Mouse (Mus musculus) liver, embryonic 14.5 days (tissue): ENCODE measurements around the gene Olfr1417.

Experiments used
- CTCF ChIP-seq: IDR thresholded peaks from 2 replicates; pipeline ENCODE4 v1.5.1; 2016; ENCODE audit warnings: antibody characterized with exemption, low read depth, control low read depth
- EP300 ChIP-seq: IDR thresholded peaks from 2 replicates; pipeline ENCODE4 v1.6.1; 2016; ENCODE audit warnings: antibody characterized with exemption, low read depth

DNA sequence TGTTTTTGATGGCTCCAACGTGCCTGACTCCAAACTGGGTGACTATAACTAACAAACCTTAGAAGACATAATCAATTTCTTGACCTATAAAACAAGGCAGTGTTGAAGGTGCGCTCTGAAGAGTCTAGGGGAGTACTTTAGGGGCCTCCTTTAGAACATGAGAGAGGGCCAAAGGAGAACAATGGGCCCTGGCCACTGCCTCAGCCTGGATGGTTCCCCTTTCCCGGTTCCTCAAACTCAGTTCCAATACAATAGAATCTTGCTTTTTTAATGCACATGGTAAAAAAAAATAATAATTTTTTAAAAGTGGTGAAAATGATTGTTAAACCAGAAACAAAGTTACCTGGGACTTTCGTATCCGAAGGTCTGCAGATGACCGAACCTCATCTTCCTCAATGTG, 51.2 kb downstream of the Olfr1417 start:
- no peak for TF ChIP-seq EP300
- no peak for TF ChIP-seq CTCF
